Mouse (Mus musculus) bone marrow macrophage, adult 2 months (primary cell): ENCODE measurements around the gene Pdzd2.

Experiments
- CTCF ChIP-seq: IDR thresholded peaks from 2 replicates; pipeline ENCODE4 v1.5.1; 2012; ENCODE audit warnings: low read depth, mild to moderate bottlenecking, low read length, moderate library complexity
- POLR2A ChIP-seq: IDR thresholded peaks from 2 replicates; pipeline ENCODE4 v1.6.1; 2012; ENCODE audit warnings: mild to moderate bottlenecking, low read depth, low read length, borderline replicate concordance

- no peak for TF ChIP-seq CTCF
- no peak for TF ChIP-seq POLR2A
Measured at GRCm38 (mm10) chr15:12394758-12395157, 345.0 kb downstream of the Pdzd2 start.
